Mouse (Mus musculus): Measurements from ENCODE around the gene Cd6. TPM values are rescaled to one million over a fixed set of nuclear protein-coding genes. Genes with fewer than 3 reads are reported as not detected.

The Cd6 gene
- polyA plus RNA-seq, 1 experiment from 2014 or later, result 0.04 TPM

- Histone ChIP-seq H3K9ac (ENCODE audit: low read depth, low read length) (no peak overlapping the region), H3K27ac (ENCODE audit: low read length) (no peak overlapping the region), H3K4me2 (ENCODE audit: low read depth, low read length) (peak overlapping the region; percentile 38), H3K27me3 (ENCODE audit: control insufficient read depth, insufficient read depth, low read depth, low read length) (no peaks in the 10 kb centered on the region), H3K4me1 (ENCODE audit: control insufficient read depth, low read depth, low read length) (no peaks in the 10 kb centered on the region), H3K9me3 (replicated peaks; ENCODE audit: control insufficient read depth, low read length) (no peaks in the 10 kb centered on the region), H3K4me3 (ENCODE audit: low read depth, low read length) (peak overlapping the region; percentile 20), H3K36me3 (ENCODE audit: control insufficient read depth, insufficient read depth) (no peaks in the 10 kb centered on the region)
- 0 out of 2 replicates have a peak, but pooled peaks have one; percentile 28 for ATAC-seq (ENCODE audit: low read depth)
- 35% methylated on average over 24 of the region's 24 CpGs for WGBS (ENCODE audit: insufficient replicate concordance)
Measured at GRCm38 (mm10) chr19:10842914-10843313, 13.1 kb upstream of the Cd6 start.

- H3K9ac ChIP-seq (ENCODE audit: low read depth, low read length), result no peak overlapping the region; the same call in 1 of the 2 replicates
- H3K4me1 ChIP-seq (ENCODE audit: control insufficient read depth, low read depth, low read length), result no peaks in the 10 kb centered on the region
- peak overlapping the region; percentile 38 for H3K4me2 ChIP-seq (ENCODE audit: low read depth, low read length)
- peak overlapping the region; percentile 79 for H3K27ac ChIP-seq (ENCODE audit: low read length)
- WGBS (ENCODE audit: insufficient replicate concordance), result 20% methylated on average over 16 of the region's 16 CpGs
- no peaks in the 10 kb centered on the region for H3K27me3 ChIP-seq (ENCODE audit: control insufficient read depth, insufficient read depth, low read depth, low read length)
- H3K4me3 ChIP-seq (ENCODE audit: low read depth, low read length), result 0 out of 2 replicates have a peak overlapping the region, but pooled peaks have one; percentile 14
- no peaks in the 10 kb centered on the region for H3K9me3 ChIP-seq (replicated peaks; ENCODE audit: control insufficient read depth, low read length)
- H3K36me3 ChIP-seq (ENCODE audit: control insufficient read depth, insufficient read depth), result no peaks in the 10 kb centered on the region
- ATAC-seq (ENCODE audit: low read depth), result peak; percentile 58
Measured at GRCm38 (mm10) chr19:10841721-10842626, 12.1 kb upstream of the Cd6 start.

GRCm38 (mm10) chr19:10839010-10839892 lies 9.4 kb upstream of the Cd6 start, which contains the start of gene Slc15a3:
TSS of gene Slc15a3 (plus strand) at chr19:10839727.
- H3K9me3 ChIP-seq (replicated peaks; ENCODE audit: control insufficient read depth, low read length), result no peaks in the 10 kb centered on the region
- no peak within 1 kb of the TSS for H3K9ac ChIP-seq (ENCODE audit: low read depth, low read length)
- H3K27ac ChIP-seq (ENCODE audit: low read length), result no peak within 1 kb of the TSS
- no peak within 1 kb of the TSS for H3K4me2 ChIP-seq (ENCODE audit: low read depth, low read length)
- no peaks in the 10 kb centered on the region for H3K27me3 ChIP-seq (ENCODE audit: control insufficient read depth, insufficient read depth, low read depth, low read length)
- H3K36me3 ChIP-seq (ENCODE audit: control insufficient read depth, insufficient read depth), result no peaks in the 10 kb centered on the region
- WGBS (ENCODE audit: insufficient replicate concordance), result 46% methylated on average over 15 of the region's 15 CpGs
- ATAC-seq (ENCODE audit: low read depth), result no peak
- H3K4me1 ChIP-seq (ENCODE audit: control insufficient read depth, low read depth, low read length), result no peaks in the 10 kb centered on the region
- no peak within 1 kb of the TSS for H3K4me3 ChIP-seq (ENCODE audit: low read depth, low read length)

GRCm38 (mm10) chr19:10835671-10836070 lies 5.8 kb upstream of the Cd6 start:
- no peak overlapping the region for H3K9ac ChIP-seq (ENCODE audit: low read depth, low read length)
- no peaks in the 10 kb centered on the region for H3K36me3 ChIP-seq (ENCODE audit: control insufficient read depth, insufficient read depth)
- H3K27ac ChIP-seq (ENCODE audit: low read length), result no peak overlapping the region
- no peak for ATAC-seq (ENCODE audit: low read depth)
- no peak overlapping the region for H3K4me3 ChIP-seq (ENCODE audit: low read depth, low read length)
- no peak overlapping the region for H3K4me2 ChIP-seq (ENCODE audit: low read depth, low read length)
- H3K27me3 ChIP-seq (ENCODE audit: control insufficient read depth, insufficient read depth, low read depth, low read length), result no peaks in the 10 kb centered on the region
- WGBS (ENCODE audit: insufficient replicate concordance), result 33% methylated on average over 3 of the region's 3 CpGs
- no peaks in the 10 kb centered on the region for H3K9me3 ChIP-seq (replicated peaks; ENCODE audit: control insufficient read depth, low read length)
- H3K4me1 ChIP-seq (ENCODE audit: control insufficient read depth, low read depth, low read length), result no peaks in the 10 kb centered on the region

- WGBS (ENCODE audit: insufficient replicate concordance), result 42% methylated on average over 3 of the region's 3 CpGs
- Histone ChIP-seq H3K4me1 (ENCODE audit: control insufficient read depth, low read depth, low read length) (no peaks in the 10 kb centered on the region), H3K27ac (ENCODE audit: low read length) (no peak overlapping the region), H3K9me3 (replicated peaks; ENCODE audit: control insufficient read depth, low read length) (no peaks in the 10 kb centered on the region), H3K4me3 (ENCODE audit: low read depth, low read length) (no peak overlapping the region), H3K36me3 (ENCODE audit: control insufficient read depth, insufficient read depth) (no peaks in the 10 kb centered on the region), H3K9ac (ENCODE audit: low read depth, low read length) (no peak overlapping the region), H3K4me2 (ENCODE audit: low read depth, low read length) (no peak overlapping the region), H3K27me3 (ENCODE audit: control insufficient read depth, insufficient read depth, low read depth, low read length) (no peaks in the 10 kb centered on the region)
- ATAC-seq (ENCODE audit: low read depth), result no peak
Measured at GRCm38 (mm10) chr19:10833611-10834010, 3.8 kb upstream of the Cd6 start.

- WGBS (ENCODE audit: insufficient replicate concordance), result 51% methylated on average over 3 of the region's 3 CpGs
- Histone ChIP-seq H3K4me2 (ENCODE audit: low read depth, low read length) (no peak overlapping the region), H3K36me3 (ENCODE audit: control insufficient read depth, insufficient read depth) (no peaks in the 10 kb centered on the region), H3K27ac (ENCODE audit: low read length) (no peak overlapping the region), H3K27me3 (ENCODE audit: control insufficient read depth, insufficient read depth, low read depth, low read length) (no peaks in the 10 kb centered on the region), H3K9me3 (replicated peaks; ENCODE audit: control insufficient read depth, low read length) (no peaks in the 10 kb centered on the region), H3K4me3 (ENCODE audit: low read depth, low read length) (no peak overlapping the region), H3K9ac (ENCODE audit: low read depth, low read length) (no peak overlapping the region), H3K4me1 (ENCODE audit: control insufficient read depth, low read depth, low read length) (no peaks in the 10 kb centered on the region)
- no peak for ATAC-seq (ENCODE audit: low read depth)
Measured at GRCm38 (mm10) chr19:10832030-10832429, 2.2 kb upstream of the Cd6 start.

GRCm38 (mm10) chr19:10831424-10831823 lies 1.6 kb upstream of the Cd6 start:
- WGBS (ENCODE audit: insufficient replicate concordance), result 8% methylated on average over 5 of the region's 5 CpGs
- H3K4me2 ChIP-seq (ENCODE audit: low read depth, low read length), result no peak overlapping the region
- H3K9ac ChIP-seq (ENCODE audit: low read depth, low read length), result no peak overlapping the region
- H3K4me3 ChIP-seq (ENCODE audit: low read depth, low read length), result no peak overlapping the region
- peak; percentile 60; the same call in 1 of the 2 replicates for ATAC-seq (ENCODE audit: low read depth)
- no peaks in the 10 kb centered on the region for H3K36me3 ChIP-seq (ENCODE audit: control insufficient read depth, insufficient read depth)
- H3K9me3 ChIP-seq (replicated peaks; ENCODE audit: control insufficient read depth, low read length), result no peaks in the 10 kb centered on the region
- no peaks in the 10 kb centered on the region for H3K4me1 ChIP-seq (ENCODE audit: control insufficient read depth, low read depth, low read length)
- H3K27ac ChIP-seq (ENCODE audit: low read length), result no peak overlapping the region
- no peaks in the 10 kb centered on the region for H3K27me3 ChIP-seq (ENCODE audit: control insufficient read depth, insufficient read depth, low read depth, low read length)

- Histone ChIP-seq H3K4me2 (ENCODE audit: low read depth, low read length) (no peak overlapping the region), H3K36me3 (ENCODE audit: control insufficient read depth, insufficient read depth) (no peaks in the 10 kb centered on the region), H3K9ac (ENCODE audit: low read depth, low read length) (no peak overlapping the region), H3K9me3 (replicated peaks; ENCODE audit: control insufficient read depth, low read length) (no peaks in the 10 kb centered on the region), H3K27ac (ENCODE audit: low read length) (no peak overlapping the region), H3K27me3 (ENCODE audit: control insufficient read depth, insufficient read depth, low read depth, low read length) (no peaks in the 10 kb centered on the region), H3K4me3 (ENCODE audit: low read depth, low read length) (no peak overlapping the region), H3K4me1 (ENCODE audit: control insufficient read depth, low read depth, low read length) (no peaks in the 10 kb centered on the region)
- no peak for ATAC-seq (ENCODE audit: low read depth)
- 66% methylated on average over 5 of the region's 5 CpGs for WGBS (ENCODE audit: insufficient replicate concordance)
Measured at GRCm38 (mm10) chr19:10828321-10828720, 1.5 kb downstream of the Cd6 start.

Measured in liver, embryonic 16.5 days (tissue).